Mouse (Mus musculus): ENCODE measurements around the gene Atp2c1. TPM values are rescaled to one million over a fixed set of nuclear protein-coding genes. Genes with fewer than 3 reads are reported as not detected.

Atp2c1 gene
- 100 to 1,000 TPM; 133 to 157 TPM for total RNA-seq (2023)

GRCm38 (mm10) chr9:105527219-105527618 lies at the start of gene Atp2c1:
Gene Atp2c1, minus strand, starts transcription at chr9:105527319.

GRCm38 (mm10) chr9:105395218-105395627 lies 131.9 kb downstream of the Atp2c1 start, which contains the start of the genes Aste1 and Nek11:
Gene Aste1, plus strand, starts transcription at chr9:105395392.
Gene Nek11, minus strand, starts transcription at chr9:105395524.

Other genes starting within 250 kb of the Atp2c1 start
- 10 to 100 TPM; 28.8 to 31.8 TPM for gene Aste1, start 131.9 kb downstream of the Atp2c1 start, total RNA-seq (2023)
- not detected for gene Nek11, start 131.8 kb downstream of the Atp2c1 start, total RNA-seq (2023)
- gene Pik3r4, start 115.7 kb upstream of the Atp2c1 start, total RNA-seq (2023), result 10 to 100 TPM; 17.6 to 20.3 TPM

Measured in neutrophil, adult 83 days (primary cell).